Mouse (Mus musculus) CD4-positive helper T cell, adult 2 months (primary cell): ENCODE measurements around the gene Stard8.
"Not testable (repeated sequence)": the region's sequence is repeated elsewhere in the genome, so short reads cannot be mapped to it uniquely, and the experiment has no call there.

Experiments
- DNase-seq: peaks from one replicate; pipeline ENCODE4 v3.0.0-alpha.2; 2012; ENCODE audit warnings: low read depth, missing footprints, low spot score

Stard8 gene

DNA sequence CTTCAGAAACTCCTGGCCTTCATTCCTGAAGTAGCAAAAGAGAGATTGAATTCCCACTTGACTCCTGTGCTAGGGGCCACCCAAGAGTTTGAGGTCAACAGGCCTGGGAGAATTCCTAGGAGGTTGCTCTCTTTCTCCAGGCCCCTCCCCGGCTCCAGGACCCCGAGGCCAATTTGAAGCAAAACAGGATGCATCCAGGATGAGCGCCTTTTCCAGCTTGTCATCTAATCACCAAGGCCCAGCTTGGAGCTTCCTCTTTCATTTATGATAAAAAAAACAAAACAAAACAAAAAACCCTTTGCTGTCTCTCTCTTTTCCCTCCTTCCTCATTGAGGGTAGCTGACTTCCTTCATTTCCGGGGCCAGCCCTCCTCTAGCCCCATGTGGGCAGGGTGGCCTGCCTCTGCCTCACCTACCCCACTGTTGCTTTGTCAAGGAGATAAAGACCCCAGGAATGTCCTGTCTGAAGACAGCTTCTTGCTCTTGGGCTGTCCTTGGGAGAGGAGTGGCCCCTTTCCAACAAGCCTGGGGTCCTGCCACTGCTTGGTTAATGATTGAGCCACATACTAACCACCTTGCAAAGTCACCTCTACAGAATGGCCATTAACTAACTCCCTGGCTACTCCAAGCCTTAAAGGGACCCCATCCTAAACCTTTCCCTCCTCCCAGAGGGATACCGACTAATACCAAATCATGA is 43.5 kb downstream of the Stard8 start:
- DNase-seq = no peak

DNA sequence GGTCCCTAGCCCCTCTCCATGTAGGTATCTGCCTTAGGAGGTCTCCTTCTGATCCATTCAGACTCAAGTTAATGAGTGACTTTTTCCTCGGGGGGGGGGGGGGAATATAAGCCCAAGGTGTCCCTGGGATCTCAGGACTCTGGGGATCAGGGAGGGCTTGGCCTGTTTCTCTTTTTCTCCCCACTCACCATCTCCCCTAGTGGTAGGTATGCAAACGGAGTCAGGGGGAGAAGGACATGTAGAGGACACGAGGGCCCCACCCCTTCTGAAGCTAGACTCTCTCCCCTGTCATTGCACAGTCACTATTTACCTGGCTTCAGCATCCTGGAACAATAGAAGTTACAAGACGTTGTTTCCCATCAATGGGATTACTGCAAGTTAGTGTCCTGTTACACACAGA is 45.1 kb downstream of the Stard8 start:
- DNase-seq = no peak

DNA sequence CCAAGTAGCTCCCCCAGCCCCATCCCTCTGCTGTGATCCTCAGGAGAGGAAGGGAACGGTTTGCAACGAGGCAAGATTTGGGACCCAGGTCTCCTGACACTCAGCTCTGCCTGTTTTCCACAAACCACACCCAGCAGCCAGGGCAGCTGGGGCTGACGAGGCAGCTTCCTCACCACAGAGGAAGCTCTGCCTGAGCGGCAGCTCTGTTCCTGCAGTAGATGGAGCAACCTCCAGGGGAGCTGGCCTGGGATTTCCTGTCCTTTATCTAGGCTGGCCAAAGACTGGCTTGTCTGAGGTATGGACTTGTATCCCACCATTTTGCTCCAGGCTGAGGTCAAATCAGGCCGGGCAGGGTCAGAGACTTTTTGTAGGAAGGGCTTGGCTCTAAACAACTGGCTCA is 46.2 kb downstream of the Stard8 start:
- no peak for DNase-seq

DNA sequence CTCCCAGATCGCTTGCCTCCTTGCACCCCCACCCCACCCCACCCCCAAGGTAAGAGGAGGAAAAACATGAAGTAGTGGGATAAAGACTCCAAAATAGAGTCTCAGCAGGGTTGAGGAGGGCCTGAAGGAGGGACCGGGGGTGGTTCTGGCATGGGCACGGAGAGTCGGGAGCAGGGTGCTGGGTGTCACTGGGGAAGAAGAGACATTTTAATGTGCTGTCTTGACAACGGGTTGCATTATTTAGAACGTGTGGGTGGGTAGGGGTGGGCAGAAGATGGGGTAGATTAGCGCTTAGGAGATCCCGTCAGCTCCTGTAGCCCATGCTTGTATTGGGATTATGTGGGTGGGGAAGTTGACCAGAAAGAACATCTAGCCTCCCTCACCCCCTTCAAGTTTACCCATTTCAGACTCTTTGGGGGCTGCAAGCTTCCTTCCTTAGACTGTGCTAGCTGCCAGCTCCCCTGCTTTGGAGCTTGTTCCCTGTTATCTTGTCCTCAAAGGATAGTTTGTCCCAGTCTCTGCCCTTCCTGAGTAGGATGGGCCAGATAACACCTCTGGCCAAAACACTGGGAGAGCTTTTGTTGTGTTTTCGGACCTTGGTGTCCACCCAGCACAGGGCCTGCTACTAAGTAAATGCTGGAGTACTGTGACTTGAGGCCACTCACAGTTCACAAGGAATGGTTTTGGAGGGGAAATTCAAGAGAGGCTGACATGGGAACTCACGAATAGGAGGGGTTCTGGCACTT is 47.9 kb downstream of the Stard8 start:
- no peak for DNase-seq

DNA sequence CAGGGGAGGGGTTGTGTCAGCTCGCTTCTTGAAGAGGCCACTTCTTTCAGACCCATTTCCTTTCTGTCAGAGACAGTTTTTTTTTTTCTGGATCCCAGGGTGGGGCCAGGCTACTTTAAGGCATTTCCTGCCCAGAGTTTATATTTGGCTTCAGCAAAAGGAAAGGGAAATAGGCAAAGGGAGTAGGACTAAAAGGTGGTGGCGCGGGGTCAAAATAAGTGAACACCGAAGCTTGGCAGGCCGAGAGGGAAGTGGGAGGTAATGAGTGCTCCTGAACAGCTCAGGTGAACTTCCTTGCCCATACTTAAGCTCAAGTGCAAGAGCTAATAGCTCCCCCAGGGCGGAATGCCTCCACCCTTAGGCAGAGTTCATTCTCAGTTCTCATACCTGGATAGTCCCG is 49.2 kb downstream of the Stard8 start:
- DNase-seq = no peak

DNA sequence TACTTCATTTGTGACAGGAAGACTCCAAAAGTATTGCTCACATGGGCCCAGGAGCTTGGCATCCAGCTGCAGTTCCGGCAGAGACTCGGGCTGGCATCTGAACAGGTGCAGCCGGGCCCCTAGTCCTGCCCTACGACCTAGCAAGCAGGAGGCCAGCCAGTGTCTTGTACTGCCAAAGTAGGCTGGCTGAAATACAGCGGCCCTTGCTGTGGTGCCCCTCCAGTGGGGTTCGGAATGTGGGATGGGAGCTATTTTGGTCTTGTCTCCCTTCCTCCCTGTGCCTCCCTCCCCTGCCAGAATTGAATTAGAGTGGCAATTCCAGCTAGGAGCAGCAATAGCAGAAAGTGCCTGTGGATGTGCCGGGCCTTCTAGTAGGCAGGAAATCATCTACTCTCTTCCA is 51.5 kb downstream of the Stard8 start:
- DNase-seq = no peak

DNA sequence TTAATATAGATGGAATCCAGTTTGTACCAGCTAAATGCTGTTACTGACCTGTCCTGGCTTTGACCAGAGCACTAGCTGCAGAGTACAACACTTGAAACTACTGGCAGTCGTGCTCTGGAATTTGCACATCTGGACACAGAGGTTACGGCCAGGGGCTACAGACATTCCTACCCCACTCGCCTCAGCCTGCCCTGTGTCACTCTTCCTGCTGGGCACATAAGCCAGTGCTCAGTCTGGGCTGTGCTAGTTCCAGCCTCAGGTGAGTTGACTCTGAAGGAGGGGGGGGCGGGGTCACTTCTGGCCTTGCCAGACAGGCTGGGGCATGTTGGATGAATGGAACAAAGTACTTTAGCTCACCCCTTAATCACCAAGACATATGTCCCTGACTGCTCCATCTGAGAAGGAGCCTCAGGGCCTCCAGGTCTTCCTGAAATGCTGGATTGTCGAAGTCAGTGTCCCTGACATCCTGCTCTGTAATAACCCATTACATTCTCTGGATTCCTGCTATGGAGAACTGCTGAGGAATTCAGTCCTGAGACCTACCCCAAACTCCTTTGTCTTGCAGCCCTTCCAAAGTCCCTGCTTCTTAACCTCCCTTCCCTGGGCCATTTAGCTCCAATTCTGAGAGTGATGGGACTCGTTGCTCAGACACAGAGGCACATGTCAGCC is 54.9 kb downstream of the Stard8 start:
- DNase-seq = no peak

DNA sequence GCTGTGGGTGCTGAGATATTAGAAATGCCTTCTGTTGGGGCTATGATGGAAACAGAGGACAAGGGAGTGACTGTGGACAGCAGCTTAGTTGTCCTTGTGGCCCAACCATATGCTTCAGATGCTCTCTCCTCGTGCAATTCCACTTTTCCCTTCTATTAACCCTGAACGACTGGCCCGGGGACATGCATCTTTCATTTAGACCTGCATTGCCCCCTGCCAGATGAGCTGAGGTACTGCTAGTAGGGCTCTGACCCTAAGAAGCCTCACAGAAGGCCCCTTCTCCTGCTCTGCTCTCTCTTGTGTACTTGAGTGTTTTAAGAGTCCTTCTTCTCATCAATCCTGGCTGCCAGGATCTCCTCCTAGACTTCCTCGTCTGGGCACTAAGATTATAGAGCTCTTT is 56.1 kb downstream of the Stard8 start:
- no peak for DNase-seq

DNA sequence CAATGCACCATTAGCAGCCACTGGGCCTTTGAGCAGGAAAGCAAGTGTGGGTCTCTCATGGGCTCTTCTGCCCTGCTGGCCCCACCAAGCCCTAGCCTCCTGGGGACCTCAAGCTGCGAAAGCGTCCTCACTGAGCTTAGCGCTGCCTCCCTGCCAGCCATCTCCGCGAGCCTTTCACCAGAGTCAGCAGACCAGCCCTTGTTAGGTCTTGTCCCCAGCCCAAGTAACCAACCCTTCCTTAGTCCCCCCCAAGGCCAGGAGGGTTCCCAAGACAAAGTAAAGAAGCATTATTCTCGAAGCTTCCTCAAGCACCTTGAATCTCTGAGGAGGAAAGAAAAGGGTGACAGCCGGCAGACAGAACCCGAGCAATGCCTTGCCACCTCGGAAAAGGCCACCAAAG is 62.5 kb downstream of the Stard8 start:
- no peak for DNase-seq

DNA sequence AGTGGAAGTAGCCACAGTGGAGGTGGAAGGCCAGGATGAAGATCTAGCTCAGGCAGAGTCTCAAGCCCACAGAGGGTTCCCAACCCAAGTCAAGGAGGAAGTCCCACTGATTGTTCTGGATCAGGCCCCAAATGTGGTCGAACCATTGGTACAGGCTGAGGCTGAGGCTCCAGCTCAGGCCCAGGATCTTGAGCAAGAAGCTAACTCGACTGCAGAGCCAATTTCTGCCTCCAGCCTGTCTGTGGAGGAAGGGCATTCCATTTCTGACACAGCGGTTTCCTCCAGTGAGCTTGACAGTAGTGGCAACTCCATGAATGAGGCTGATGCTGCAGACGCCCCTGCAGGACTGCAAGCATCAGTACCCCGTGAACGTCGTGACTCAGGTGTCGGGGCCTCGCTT is 63.5 kb downstream of the Stard8 start:
- DNase-seq = no peak

DNA sequence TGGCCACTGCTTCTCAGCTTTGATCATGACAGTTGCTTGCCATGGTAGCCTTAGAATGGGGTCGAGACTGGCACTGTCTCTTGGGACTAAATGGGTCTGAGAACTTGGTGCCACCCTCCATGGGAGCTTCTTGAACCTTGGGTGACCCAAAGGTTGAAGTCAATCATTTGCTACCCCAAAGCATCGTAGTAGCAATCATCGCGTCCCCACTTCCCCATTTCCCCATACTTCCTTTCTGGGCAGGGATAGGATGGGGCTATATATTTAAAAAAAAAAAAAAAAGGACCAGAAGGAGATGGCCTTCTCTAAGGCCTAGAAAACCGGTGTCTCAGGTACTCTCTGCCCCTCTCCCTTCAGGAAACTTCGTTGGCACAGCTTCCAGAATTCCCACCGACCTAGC is 64.2 kb downstream of the Stard8 start:
- no peak for DNase-seq

DNA sequence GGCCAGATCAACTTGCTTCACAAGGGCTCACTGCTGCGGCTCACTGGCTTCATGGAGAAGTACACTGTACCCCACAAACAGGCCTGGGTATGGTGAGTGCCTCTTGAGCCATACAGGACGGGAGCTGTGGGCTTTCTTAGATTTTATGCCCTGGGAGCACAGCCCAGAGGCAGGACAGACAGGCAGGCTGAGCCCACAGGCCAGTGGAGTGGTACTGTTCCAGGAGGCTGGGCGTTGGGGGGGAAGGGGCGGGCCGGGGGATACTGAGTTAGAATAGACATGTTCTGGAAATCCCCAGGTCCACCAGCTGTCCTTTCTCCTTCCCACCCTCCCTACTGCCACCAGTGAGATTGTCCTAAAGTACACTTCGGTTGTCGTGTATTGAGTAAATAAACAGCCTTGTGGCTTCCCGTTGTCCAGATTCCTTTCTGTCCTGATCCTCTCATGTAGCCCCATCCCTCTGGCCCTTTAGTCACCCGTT is 64.7 kb downstream of the Stard8 start:
- DNase-seq = no peak

DNA sequence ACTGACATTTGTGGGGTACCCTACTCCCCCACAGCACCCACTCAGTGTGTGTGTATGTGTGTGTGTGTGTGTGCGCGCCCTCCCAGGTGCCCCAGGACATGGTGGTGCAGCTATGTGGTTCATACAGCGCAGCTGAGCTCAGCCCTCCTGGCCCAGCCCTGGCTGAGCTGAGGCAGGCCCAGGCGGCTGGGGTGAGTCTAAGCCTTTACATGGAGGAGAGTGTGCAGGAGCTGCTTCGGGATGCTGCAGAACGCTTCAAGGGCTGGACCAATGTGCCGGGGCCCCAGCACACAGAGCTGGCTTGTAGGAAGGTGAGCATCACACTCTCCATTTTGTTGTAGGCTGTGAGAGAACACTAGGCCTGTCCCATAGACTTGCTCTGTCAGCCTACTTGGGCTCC is 68.1 kb downstream of the Stard8 start:
- no peak for DNase-seq

DNA sequence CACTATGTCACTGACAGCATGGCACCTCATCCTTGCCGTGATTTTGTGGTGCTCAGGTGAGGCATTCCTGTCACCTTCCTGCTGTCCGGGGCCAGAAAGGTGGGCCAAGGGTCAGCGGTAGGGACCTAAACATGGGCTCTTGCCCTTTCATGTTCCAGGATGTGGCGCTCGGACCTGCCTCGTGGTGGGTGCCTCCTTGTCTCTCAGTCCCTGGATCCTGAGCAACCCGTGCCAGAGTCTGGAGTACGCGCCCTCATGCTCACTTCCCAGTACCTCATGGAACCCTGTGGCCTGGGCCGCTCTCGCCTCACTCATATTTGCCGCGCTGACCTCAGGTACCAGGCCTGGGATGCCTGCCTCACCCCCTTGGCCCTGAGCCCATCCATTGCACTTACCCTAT is 69.5 kb downstream of the Stard8 start:
- DNase-seq = no peak

DNA sequence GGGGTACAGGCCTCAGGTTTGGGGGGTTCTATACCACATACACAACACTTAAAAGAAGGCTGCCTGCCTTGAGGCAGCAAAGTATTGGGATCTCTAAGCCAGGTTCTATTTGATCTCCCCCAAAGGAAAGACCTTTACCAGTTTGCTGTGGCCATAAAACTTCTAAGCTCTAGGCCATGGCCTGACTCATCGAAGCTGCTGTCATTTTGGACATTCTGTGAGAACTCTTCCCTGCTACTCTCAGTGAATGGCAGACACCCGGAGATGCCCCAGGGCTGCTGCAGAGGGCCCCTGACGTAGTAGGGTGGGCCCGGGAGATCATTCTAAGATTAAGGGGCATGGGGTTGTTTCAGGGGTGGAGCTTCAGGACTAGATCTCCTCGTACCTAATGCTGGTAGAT is 72.1 kb downstream of the Stard8 start:
- DNase-seq = no peak

DNA sequence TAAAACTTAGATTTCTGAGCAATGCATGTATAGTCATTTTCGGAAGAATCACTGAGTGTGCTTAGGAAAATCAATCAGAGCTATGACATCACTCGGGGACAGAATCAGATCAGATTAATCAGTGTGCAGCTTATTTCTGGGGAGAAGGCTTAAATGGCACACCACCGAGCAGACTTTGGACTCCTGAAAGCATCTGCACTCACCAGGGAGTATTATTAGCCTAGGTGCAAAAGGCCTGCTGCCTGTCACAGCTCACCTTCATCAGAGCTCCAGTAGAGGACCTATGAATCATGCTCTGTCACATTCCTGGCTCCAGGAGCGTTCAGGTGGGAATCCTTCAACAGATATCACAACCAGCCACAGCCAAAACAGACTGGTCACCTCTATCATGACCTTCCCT is 73.4 kb downstream of the Stard8 start:
- no peak for DNase-seq

DNA sequence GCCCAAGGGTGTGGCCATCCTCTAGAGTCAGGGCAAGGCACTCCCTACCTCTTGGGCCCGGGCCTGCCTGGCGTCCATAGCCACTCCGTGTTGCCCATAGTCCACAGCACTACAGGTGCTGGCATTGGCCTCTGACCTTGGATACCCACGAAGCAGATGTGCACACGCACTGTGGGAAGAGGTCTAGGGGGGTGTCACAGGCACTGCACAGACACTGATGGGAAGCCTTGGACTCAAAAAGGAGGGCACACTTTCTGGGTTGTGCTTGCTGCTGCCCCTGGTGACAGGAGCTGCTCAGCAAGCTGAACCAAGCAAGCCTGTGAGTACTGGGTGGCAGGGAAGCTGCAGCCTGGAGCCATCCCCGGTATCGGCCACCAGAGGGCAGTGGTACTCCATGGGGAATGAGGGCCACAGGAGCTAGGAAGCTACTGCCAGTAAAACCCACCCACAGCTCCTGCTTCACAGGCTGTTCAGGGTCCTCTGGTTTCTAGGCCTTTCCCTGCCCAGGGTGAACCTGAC is 75.4 kb downstream of the Stard8 start:
- DNase-seq = not testable (repeated sequence)

DNA sequence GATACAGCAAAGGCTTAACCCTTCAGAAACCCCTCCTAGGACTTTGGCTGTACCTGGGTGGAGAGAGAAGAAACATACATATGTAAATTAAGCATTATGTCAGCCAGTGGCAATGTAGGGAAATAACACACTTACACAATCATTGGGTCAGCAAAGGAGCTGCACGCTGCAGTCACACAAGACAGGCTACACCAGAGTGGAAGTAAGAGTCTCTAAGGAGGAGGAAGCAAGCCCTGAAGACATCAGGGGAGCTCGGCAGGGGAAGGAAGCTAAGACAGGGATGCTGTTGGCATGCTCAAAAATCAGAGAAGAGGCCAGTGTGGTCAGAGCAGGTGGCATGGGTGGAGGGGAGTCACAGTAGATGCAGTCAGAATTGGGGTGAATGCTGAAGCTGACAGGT is 89.7 kb downstream of the Stard8 start:
- no peak for DNase-seq

DNA sequence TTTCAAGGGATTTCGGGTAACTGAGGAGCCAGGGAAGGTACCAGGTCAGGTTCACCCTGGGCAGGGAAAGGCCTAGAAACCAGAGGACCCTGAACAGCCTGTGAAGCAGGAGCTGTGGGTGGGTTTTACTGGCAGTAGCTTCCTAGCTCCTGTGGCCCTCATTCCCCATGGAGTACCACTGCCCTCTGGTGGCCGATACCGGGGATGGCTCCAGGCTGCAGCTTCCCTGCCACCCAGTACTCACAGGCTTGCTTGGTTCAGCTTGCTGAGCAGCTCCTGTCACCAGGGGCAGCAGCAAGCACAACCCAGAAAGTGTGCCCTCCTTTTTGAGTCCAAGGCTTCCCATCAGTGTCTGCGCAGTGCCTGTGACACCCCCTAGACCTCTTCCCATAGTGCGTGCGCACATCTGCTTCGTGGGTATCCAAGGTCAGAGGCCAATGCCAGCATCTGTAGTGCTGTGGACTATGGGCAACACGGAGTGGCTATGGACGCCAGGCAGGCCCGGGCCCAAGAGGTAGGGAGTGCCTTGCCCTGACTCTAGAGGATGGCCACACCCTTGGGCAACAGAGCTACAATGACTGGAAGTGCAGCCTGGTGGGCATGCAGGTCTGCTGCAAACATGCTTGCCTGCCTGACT is 108.2 kb downstream of the Stard8 start:
- DNase-seq = not testable (repeated sequence)

DNA sequence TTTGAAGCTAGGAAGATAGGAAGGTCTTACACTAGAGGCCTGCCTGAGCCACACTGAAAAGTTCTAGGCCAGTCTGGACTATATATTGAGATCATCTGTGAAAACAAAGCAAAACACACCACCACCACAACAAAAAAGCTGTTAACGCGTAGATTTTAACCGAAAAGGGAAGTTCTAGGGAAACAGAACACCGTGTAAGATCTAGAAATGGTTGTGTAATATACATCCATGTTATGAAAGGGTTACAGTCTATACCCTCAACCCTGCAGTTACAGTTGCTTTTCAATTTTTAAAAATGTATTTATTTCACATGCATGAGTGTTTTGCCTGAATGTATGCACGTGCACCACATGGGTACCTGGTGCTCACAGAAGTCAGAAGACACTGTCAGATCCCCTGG is 116.5 kb downstream of the Stard8 start:
- no peak for DNase-seq
